Mouse (Mus musculus) spleen, embryonic (tissue): ENCODE data around the gene Cnnm1.

Experiments used
- CTCF ChIA-PET: fragments of 350-600 bp; sonication (Branson Sonifier 250); formaldehyde crosslinking; loops from one replicate; lab custom pipeline; 2022; lab: Charles Lee

Gene Cnnm1

DNA sequence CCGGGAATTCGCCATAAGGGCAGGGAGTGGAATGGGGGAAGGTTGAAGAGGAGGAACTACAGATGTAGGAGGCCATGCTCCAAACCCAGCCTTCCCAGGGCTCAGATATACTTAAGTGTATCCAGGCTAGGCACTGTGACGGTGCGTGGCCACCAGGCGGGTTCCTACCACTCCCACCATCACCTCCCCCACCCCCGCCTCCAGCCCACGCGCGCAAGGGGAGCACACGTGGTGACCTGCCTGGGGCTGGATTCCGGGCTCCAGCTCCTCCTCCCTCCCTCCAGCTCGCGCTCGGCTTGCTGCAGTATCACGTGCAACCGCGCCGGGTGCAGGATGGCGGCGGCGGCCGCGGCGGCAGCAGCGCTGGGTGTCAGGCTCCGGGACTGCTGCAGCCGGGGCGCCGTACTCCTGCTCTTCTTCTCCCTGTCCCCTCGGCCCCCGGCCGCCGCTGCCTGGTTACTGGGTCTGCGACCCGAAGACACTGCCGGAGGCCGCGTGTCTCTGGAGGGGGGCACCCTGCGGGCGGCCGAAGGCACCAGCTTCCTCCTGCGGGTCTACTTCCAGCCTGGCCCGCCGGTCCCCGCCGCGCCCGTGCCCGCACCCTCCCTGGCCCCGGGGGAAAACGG is at the start of gene Cnnm1:
Gene Cnnm1 (plus strand): TSS at position 325 of the 626 bp plus-strand sequence.
- CTCF ChIA-PET: no interaction called here

DNA sequence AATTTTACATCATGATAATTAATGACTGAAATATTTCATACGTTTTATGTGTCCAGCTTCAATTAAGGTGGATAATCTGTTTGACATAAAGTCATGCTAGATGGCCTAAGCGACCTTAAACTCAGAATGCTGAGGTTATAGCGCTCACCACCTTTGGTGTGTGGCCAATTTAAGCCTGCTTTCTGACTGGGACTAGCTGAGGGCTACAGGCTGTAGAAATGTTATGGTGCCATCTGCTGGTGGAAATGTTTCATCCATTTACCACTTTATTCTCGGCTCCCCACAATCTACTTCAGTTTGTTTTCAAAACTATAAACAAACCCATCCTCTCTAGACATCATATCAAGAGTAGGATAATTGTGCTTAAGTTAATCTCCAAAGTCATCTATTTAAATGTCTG is 43.9 kb upstream of the Cnnm1 start:
- CTCF ChIA-PET: no interaction called here

DNA sequence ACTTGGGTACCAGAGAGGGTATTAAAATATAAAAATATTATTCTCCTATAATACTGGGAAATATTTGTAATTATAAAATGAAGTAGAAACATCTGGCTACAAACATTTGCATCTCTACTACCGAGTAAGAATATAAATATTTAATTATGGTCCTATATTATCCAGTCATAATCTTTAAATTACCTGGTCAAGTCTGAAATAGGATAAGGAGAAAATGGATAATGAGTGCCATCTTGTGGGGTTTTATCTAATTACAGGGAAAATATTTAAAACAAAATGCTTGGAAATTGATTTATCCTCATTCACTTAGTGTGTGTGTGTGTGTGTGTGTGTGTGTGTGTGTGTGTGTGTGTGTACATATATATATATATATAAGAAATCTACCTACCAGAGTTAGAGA is 33.1 kb upstream of the Cnnm1 start:
- CTCF ChIA-PET: no interaction called here

DNA sequence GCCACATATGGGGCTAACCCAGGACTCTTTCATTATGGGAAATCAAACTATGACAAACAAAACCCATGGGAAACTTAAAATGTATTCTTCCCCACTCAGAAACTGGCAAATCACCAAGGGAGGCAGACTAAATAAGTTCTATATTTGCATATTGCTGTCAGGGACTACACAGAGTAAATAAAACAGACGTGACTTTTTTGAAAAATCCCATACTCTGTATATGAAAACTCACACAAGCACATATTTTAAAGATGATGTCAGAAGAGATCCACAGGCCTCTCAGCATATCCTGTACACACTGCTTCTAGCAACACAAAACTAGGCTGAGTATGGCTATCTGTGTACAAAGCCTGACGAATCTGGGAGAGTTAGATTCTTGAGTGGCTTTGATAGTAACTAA is 24.7 kb upstream of the Cnnm1 start:
- CTCF ChIA-PET: no interaction called here

DNA sequence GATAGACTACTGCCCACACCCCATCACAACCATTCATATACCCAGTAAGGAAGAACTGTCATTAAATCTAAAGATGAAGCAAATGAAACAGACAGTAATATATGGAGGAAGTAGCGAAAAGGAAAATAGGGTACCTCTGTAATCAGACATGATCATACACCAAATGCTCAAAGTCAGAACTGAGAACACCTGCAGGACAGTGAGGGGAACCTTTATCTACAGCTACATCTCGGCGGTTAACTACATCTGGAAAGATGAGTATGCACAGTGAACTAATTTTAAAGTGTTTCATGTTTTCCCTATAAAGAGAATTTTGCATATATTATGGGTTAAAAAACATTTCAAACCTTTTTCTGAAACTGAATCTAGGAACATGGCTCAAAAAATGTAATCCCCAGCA is 19.7 kb upstream of the Cnnm1 start:
- CTCF ChIA-PET: no interaction called here

DNA sequence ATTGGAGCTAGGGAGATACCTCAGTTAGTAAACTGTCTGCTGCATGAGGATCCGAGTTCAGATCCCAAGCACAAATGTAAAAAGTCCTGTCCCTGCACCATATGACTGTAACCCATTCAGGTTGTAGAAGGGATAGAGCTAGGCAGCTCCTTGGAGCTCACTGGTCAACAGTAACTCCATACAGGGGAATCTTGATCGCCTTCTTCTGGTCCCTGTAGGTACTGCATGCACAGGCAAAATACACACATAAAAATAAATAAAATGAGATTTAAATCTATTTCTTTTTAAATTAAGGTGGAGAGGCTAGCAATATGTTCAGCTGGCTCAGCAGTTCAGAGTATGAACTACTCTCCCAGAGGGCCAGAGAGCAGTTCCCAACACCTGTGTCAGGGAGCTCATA is 16.2 kb upstream of the Cnnm1 start:
- CTCF ChIA-PET: no interaction called here

DNA sequence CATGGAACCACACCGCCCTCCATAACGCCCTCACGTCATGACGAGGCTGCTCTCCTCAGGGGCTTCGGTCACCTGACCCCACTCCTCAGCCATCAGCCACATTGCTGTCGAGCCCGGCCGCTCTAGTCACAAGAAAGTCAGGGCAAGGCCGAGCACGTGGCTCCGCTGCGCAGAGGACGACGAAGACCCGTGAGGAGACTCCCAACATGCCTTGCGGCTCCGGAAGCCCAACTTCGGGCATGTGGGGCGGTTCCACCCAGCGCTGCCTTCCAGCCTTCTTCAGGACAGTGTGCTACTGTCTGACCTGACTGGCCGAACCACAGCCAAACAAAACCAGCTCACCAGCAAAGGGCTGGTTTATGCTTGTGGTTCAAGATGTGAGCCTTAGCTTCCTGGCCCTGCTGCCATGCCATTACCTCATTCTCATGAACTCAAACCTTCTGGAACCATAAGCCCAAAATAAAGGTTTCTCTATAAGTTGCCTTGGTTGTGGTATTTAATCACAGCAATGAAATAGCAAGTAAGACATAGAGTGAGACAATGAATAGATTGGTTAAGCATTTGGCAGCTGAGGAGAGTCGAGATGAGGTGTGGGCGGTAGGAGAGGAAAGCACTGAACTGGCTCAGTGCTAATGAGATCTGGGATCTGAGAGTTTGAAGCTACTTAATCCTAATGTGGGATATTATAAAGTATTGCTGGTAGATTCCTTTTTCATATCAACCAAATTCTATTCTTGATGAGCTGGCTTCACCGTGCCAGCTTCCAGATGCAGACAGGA is 12.6 kb upstream of the Cnnm1 start:
- CTCF ChIA-PET: no interaction called here

DNA sequence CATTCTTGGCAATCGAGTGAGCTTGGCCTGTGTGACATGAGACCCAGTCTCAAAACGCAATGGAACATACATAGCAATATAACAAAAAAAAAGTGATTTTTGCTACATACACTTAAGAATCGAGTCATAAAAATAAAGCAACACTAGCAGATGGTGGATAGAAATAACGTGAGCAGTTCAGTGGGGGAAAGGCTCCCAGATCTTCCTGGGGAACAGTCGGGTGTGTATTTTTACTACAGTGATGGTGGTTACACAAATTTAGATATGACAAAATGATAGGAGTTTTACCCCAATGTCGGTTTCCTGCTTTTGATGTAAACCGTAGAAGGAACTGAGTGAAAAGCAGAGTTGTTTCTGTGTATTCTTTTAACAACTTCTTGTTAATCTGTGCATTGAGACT is 990 bp upstream of the Cnnm1 start:
- CTCF ChIA-PET: no interaction called here

DNA sequence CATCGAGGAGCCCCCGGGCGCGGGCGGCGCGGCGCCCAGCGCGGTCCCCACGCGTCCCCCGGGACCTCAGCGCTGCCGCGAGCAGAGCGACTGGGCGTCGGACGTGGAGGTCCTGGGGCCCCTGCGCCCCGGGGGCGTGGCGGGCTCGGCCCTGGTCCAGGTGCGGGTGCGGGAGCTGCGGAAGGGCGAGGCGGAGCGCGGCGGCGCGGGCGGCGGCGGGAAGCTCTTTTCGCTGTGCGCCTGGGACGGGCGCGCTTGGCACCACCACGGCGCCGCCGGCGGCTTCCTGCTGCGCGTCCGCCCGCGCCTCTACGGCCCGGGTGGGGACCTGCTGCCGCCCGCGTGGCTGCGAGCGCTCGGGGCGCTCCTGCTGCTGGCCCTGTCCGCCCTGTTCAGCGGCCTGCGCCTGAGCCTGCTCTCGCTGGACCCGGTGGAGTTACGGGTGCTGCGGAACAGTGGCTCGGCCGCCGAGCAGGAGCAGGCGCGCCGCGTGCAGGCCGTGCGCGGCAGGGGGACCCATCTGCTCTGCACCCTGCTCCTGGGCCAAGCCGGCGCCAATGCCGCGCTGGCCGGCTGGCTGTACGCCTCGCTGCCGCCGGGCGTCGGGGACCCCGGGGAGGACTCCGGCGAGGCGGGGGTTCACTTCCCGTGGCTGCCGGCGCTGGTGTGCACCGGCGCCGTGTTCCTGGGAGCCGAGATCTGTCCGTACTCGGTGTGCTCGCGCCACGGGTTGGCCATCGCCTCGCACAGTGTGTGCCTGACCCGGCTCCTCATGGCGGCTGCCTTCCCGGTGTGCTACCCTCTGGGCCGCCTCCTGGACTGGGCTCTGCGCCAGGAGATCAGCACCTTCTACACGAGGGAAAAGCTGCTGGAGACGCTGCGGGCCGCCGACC is 778 bp downstream of the Cnnm1 start:
- CTCF ChIA-PET: no interaction called here

DNA sequence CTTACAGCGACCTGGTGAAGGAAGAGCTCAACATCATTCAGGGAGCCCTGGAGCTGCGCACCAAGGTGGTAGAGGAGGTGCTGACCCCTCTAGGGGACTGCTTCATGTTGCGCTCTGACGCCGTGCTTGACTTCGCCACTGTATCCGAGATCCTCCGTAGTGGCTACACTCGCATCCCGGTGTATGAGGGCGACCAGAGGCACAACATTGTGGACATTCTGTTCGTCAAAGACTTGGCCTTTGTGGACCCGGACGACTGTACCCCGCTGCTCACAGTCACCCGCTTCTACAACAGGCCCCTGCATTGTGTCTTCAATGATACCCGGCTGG is 1.4 kb downstream of the Cnnm1 start:
- CTCF ChIA-PET: no interaction called here

DNA sequence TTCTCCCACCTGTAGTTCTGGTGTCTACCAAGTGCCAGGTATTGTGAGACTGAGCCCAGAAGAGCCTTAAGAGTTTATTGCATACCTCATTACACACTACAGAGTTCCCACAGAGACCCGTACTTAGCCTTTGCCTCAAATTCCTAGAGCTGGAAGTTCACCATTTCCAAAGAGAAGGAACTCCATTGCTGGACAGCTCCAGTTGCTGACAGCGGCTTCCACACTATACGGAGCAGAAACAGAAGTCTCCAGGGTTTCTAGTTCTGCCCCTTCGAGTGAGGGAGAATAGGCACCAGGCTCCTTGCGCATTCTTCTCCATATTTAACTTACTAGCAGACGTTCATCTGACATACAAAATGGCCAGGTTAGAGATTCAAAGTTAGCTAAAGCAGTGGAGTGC is 2.0 kb downstream of the Cnnm1 start:
- CTCF ChIA-PET: no interaction called here

DNA sequence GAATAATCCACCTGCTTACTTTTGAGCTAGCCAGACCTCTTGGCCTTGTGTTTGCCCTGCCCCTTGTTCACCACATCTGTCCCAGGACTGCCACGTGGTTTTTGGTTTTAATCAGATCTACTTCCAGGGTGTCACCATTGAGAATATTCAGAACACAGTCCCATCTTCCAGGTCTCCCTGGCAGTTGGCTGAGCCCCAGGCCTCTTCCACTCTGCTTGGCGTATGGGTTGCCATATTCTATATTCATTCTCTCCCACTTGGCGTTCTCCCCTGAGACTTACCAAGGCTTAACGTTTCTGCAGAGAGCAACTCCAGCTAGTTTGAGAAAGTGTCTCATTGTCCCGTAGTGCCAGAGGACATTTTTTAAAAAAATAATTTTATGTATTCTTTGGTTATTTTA is 2.7 kb downstream of the Cnnm1 start:
- CTCF ChIA-PET: no interaction called here

DNA sequence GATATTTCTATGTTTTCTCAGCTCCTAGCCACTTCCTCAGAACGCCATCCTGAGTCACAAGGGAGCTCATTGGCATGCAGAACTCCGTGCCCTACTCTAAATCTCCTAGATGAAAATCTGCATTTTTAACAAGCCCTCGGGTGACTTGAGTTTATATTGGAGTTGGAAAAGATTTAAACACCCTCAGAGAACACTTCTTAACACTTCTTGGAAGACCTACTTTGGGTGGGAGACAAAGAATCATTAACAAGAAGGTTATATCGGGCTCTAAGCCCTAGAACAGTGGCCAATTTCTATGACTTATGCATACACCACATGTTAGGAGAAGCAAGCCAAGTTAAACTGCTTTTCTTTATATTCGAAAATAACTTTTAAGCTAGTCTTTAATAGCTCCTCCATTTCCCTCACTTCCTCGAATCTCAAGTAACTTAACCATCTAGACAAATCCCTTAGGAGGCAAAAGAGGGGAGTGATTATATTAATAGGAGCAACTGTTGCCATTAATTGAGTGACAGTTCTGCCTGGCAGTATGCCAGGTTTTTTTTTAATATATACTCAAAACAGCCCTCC is 4.5 kb downstream of the Cnnm1 start:
- CTCF ChIA-PET: no interaction called here

DNA sequence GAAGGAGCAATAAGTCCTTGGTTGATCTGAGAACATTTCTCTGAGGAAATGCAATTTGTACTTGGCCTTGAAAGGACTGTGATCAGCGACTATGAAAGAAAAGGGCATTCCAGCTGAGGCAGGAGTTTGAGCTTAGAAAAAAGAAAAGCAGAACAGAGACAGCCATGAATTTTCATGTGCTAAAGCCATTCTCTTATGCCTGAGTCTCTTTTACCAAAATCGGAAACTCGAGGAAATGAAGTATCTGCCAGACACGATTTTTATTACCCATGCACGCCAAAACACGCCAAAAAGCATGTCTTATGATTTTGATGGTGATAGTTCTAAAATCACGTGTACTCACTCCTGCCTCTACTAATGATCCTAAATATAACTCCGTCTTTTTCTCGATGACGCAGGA is 11.3 kb downstream of the Cnnm1 start:
- CTCF ChIA-PET: no interaction called here

DNA sequence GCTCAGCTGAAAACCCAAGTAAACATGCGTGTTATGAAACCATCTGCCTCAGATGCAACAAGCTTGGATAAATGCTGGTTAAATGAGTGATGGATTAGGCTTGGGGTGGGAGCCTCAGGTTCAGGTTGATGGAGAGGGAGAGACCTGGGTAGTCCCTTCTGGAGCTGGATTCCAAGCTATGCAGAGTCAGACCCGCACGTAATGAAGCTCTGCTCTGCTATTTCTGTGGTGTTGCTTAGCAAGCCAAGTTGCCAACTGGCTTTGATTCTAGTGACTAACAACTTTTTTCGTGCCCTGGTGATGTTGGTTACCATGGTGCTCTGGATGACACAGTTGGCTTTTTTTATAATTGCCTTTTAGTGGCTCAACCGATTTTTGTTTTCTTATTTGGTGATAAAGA is 11.9 kb downstream of the Cnnm1 start:
- CTCF ChIA-PET: no interaction called here

DNA sequence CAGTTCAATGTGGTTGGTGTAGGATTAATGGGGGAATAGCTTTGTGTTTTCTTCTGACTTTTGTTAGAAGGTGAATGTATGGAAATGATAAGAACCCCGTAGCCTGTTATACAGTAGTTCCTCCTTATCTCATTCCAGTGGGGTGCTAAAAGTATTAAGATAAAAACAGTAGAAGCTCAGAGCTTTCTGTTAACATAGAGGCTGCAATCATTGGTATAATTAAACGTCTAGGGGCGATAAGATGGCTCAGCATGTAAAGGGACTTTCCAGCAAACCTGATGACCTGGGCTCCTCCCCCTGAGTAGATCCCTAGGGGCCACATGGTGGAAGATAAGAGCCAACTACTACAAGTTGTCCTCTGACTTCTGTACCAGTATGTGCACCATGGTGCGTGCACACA is 12.8 kb downstream of the Cnnm1 start:
- CTCF ChIA-PET: no interaction called here

DNA sequence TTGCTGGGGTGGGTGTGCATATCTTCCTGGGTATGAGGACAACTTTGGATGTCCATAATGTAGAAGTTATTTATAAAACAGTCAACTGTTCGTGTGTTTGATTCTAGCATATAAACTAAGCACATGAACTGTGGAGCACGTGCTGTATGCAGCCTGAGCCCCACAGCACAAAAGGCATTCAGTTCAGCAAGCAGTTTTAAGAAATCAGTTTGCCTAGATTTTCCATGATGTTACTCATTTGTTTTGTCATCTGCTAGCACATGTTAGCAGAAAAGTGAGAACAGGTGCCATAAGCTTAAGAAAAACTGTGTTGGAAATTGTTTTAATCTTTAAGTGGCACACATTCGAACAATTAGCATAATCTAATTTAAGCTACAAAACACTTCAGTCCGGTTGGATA is 19.7 kb downstream of the Cnnm1 start:
- CTCF ChIA-PET: no interaction called here

DNA sequence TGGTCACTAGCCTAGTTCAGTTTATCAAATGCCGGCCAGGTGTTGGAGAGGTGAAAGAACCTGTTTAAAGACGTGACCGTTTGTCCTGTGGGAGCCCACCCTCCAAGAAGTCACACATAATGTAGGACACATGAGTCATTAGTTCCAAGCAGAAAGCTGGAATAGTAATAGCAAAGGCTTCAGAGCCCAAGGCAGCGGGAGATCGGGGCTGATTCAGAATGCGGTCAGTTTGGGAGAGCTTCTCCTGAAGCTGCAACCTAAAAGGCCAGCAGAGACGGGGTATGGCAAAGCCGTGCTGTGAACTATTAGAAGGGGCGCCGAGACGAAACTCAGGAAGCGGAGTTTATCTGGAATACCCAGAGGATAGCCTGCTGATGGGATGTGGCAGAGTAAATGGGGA is 20.2 kb downstream of the Cnnm1 start:
- CTCF ChIA-PET: no interaction called here

DNA sequence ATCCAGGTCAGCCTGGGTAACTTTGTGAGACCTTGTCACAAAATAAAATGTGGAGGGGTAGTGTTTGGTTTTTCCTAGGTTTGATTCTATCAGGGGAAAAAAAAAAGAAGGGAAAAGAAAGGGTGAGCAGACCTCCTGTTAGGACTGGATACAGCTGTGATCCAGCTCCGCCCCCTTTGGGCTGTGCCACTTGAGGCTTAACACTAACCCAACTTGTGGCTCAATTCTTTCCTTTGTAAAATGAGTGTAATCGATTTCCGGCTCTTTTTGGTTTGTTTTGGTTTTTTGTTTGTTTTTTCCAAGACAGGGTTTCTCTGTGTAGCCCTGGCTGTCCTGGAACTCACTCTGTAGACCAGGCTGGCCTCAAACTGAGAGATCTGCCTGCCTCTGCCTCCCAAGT is 21.9 kb downstream of the Cnnm1 start:
- CTCF ChIA-PET: no interaction called here

DNA sequence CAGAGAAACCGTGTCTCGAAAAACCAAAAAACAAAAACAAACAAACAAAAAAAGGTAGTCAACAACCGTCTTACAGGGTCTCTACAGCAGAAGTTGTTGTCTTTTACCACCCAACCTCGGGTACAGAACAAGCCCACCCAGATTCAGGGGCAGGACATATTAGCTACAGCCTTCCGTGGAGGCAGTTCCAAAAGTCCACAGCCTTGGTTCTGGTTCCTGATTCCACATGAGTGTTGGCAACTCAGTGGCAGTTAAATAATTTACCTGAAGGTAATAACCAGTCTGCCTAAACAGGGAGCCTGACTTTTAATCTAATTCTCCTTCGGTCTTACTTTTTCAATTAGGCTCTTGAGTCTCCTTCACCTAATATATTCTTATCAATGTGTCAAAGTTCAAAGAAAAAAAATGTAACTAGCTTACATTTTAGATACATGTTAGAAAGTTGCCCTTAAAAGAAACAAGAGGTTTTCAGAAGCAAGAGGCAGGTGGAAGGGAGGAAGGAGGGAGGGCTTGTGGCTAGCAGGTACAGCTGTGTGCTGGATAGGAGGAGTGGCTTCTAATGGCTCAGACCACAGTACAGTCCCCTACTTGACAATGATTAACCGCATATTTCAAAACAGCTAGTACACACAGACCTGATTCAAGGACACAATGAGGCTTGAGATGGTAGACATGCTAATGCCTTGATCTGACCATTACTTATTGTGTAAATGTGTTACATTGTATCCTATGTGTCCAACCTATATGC is 23.5 kb downstream of the Cnnm1 start:
- CTCF ChIA-PET: no interaction called here

DNA sequence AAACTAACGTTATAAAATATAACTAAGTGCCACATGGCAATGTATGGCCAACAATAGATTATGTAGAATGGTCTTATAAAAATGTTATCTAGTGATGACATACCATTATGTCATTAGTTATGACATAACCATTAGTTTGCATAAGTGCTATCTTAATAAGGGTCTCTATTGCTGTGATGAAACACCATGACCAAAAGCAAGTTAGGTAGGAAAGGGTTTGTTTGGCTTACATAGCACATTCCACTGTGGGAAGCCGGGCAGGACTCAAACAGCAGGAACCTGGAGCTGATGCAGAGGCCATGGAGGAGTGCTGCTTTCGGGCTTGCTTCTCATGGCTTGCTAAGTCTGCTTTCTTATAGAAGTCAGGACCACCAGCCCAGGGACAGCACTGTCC is 24.1 kb downstream of the Cnnm1 start:
- CTCF ChIA-PET: no interaction called here

DNA sequence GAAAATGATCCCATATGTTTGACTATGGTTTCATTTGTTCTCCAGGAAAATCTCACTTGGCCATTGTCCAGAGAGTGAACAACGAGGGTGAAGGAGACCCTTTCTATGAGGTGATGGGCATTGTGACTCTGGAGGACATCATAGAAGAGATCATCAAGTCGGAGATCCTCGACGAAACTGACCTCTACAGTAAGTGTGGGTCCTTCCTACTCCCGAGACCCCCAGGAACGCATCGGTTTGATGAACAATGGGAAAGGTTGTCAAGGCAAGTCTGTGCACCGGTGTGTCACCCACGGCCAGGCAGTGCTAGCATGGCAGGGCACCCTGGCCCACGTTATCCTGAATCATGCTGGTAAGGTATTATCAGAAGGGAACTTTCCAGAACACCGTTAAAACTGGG is 24.8 kb downstream of the Cnnm1 start:
- CTCF ChIA-PET: no interaction called here
